Mouse (Mus musculus) skeletal muscle tissue, adult 2 months (tissue): ENCODE data around the gene Wdr62.

Source experiments
- DNase-seq: peaks from one replicate; pipeline ENCODE4 v3.0.0-alpha.2; 2012; ENCODE audit warnings: low read depth, low spot score

Wdr62 gene

GRCm38 (mm10) chr7:30306083-30306779 lies 26.0 kb upstream of the Wdr62 start:
- no peak for DNase-seq

GRCm38 (mm10) chr7:30300914-30301313 lies 20.7 kb upstream of the Wdr62 start:
- DNase-seq: no peak

- DNase-seq: no peak
Measured at GRCm38 (mm10) chr7:30297266-30297665, 17.0 kb upstream of the Wdr62 start.

DNA sequence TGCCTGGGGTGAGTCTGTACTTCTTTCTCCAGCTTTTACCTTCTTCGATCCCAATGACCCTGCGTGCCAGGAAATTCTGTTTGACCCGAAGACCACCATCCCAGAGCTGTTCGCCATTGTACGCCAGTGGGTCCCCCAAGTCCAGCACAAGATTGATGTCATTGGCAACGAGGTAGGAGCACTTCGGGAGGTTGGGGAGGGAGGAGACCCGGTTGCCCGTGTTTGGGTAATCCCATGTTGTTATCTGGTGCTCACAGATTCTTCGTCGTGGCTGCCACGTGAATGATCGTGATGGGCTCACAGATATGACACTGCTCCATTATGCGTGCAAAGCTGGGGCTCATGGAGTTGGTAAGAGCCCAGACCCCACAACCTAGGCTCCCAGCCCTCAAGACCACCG lies 16.6 kb upstream of the Wdr62 start:
- DNase-seq: no peak

GRCm38 (mm10) chr7:30295103-30295502 lies 14.9 kb upstream of the Wdr62 start:
- DNase-seq: peak; percentile 49

GRCm38 (mm10) chr7:30294296-30294695 lies 14.1 kb upstream of the Wdr62 start:
- DNase-seq: no peak

GRCm38 (mm10) chr7:30293795-30294194 lies 13.6 kb upstream of the Wdr62 start:
- no peak for DNase-seq

DNA sequence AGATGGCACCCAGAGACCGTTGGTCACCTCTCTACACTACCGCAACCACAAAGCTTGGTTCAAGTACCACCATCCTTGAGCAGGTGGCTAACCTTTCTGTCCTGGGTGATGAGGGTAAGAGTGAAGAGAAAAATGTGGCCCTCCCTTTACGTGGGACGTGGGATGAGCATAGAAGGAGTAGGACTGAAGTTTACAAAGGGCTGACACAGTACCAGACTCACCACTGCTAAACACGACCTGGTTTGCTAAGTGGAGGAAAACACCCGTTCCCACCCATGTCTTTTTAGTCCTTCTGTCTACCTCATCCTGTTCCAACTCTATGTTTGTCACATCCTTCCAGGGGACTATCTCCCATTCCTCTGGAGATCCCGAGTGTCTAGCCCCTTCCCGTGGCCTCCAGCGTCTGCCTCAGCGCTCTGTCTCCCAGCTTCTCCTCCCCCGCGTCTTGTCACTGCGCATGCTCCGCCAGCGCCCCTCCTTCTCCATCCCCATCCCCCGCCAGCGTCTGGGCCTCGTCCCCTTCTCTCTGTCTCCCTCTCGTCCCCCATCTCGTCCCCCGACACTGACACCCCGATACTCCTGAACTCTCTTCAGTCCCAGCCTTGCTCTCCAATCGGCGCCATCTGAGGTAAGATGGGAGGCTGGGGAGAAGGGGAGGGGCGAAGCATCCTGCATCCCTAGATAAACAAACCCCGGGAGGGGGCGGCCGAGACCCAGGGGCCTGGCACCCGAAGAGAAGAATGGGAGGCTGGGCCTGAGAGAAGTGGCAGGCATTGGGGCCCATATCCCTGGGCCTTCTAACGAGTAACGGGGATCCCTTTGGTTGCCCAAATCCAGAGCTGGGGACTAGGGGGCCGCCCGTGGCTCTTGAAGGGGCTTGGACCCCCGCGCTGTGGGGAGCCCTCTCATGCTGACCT lies 11.3 kb upstream of the Wdr62 start, which contains the start of gene Clip3:
Clip3 (plus strand) TSS at position 514 of the 917 bp plus-strand sequence.
- peak; percentile 52 for DNase-seq

DNA sequence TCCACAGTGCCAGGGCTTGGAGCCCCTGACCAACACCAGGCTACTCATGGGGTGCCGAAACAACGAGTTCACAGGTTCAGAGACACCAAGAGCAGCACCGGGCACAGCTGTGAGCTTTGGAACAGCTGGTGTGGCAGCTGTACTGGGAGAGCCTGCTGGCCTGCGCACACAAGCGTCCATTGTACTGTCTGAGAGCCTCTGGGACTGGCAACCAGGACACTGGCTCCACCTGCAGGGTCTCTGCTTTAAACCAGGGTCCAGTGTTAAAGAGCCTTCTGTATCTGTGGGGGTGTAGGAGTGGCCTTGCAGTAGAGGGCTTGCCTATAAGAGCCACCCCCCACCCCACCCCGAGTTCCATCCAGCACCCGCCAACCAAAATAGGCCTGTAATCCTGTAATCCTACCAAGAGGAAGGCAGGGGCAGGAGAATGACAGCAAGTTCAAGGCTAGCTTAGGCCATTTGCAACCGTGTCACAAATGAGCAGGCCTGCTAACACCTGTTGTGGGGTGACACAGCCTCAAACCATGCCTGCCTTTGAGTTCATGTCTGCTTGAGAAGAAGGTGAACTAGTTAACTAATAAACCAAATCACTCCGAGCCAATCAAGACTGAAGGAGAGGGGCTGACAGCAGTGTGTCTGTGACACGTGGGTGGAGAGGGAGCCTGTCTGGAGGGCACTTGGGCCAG lies 9.6 kb upstream of the Wdr62 start:
- DNase-seq: no peak

DNA sequence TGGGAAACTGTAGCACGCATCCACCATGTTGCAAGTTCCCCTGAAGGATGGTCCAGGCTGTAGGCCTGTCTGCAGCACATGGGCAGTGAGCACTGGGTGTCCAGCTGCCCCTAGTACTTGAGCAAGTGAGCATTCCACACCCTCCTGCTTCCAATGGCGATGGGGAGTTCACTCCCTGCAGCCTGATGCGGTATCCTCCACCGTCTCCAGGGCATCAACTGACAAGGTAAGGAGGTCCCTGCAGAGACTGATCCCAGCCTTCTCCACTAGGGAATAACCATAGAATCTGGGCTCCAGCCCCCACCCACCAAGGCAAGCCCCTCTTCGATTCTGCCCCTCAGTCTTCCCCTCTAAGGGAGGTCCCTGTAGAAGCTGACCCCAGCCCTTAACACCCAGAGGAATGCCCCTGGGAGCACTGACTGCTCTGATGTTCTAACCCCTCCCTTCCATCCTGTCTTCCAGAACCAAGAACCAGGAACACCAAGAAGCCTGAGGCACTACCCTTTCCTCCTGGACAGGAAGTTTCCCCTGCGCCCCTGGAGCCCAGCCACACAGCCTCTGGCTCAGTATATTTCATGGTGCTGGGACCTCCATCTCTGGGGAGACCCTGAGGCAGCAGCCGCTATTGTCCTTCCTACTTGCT lies 9.0 kb upstream of the Wdr62 start:
- DNase-seq: no peak

GRCm38 (mm10) chr7:30288046-30288445 lies 7.8 kb upstream of the Wdr62 start:
- DNase-seq: no peak

GRCm38 (mm10) chr7:30286701-30287410 lies 6.6 kb upstream of the Wdr62 start:
- DNase-seq: no peak

DNA sequence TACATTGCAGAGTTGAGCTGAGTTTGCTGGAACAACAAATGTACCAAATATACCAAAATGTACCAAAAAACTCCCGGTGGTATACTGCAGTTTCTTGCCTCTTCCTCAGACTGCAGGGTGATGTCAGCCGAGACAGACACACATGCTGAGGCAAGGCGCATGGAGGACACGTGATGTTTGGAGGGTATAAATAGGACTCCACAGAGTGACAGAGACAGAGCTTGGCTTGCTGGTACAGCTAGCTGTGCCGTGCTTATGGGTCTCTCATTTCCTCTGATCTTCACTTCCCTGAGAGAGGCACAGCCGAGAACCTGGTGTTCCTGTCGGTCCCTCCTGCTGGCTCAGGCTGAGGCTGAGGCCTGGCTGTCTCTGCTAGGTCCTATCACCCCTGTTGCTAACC lies 2.5 kb upstream of the Wdr62 start:
- peak; percentile 68 for DNase-seq

DNA sequence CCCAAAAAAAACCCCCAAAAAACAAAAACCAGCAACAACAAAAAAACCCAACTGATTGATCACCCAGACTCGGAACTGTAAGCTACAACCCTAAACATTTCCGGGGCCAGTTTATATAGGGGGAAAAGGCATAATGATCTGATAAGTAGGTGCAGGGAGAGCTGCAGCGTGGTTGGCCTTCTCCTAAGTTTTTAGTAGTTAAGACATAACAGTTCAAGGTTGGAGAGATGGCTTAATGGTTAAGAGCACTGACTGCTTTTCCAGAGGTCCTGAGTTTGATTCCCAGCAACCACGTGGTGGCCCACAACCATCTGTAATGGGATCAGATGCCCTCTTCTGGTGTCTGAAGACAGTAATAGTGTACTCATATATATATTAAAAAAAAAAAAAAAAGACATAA lies 1.3 kb upstream of the Wdr62 start:
- no peak for DNase-seq

- DNase-seq: peak; percentile 93
Measured at GRCm38 (mm10) chr7:30280670-30281138, 485 bp upstream of the Wdr62 start.

DNA sequence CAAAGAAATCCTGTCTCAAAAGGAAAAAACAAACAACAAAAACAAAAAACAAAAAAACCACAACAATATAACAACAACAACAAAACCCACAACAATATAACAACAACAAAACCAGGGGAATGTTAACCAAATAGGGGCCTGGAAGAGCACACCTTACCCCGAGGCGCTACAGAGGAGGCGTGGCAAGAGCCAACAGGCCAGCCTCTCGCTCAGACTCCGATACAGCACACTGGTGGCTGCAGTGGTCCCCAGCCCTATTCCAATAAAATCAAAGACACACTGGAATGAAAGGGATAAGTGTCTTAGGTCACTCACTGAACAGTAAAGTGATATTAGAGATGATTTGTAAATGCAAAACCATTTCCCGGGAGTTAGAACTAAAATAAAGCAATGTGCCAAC lies 683 bp downstream of the Wdr62 start:
- DNase-seq: no peak

GRCm38 (mm10) chr7:30278911-30279310 lies 1.3 kb downstream of the Wdr62 start:
- DNase-seq: no peak

DNA sequence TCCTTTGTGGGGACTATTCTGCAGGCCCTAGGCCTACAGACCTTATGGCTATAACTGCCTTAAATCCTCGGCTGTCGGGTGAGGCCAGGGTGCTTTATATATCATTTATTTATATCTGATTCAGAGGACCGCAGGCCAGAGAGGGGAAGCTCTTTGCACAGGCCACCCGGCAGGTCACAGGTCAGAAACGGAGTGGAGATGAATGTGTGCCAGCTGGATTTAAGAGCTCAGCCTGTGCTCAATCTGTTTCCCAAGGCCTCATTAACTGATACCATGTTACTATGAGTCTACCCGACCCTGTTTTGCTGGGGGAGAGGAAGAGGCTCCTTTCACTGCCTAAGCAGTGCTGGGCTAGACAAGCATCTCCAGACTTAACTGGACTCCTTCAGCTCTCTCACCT lies 5.8 kb downstream of the Wdr62 start:
- DNase-seq: no peak

DNA sequence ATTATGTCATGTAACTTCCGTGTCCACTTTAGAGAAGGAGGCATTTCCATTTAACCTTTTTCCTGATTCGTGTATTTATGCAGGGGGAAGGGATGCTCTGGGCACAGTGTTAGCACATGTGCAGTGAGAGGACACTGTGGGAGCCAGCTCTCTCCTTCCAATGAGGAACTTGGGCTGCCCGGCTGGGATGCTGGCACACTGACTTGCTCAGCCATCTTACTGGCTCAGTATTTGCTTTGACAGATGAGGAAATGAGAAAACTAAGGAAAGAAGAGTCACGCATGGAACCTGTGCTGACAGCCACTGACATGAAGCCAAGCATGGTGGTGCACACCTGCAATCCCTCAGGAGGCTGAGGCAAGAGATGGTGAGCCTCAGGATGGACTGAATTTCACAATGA lies 10.6 kb downstream of the Wdr62 start:
- DNase-seq: no peak

GRCm38 (mm10) chr7:30266780-30267179 lies 13.4 kb downstream of the Wdr62 start:
- DNase-seq: no peak

GRCm38 (mm10) chr7:30265935-30266334 lies 14.3 kb downstream of the Wdr62 start:
- no peak for DNase-seq
